Mouse (Mus musculus) ovary, adult 18-20 months (tissue): Measurements from ENCODE around the gene Timd4.

ENCODE experiments used
- DNase-seq: peaks from one replicate; pipeline ENCODE4 v3.0.0; 2022; ENCODE audit warnings: low spot score, mixed read lengths

The Timd4 gene

DNA sequence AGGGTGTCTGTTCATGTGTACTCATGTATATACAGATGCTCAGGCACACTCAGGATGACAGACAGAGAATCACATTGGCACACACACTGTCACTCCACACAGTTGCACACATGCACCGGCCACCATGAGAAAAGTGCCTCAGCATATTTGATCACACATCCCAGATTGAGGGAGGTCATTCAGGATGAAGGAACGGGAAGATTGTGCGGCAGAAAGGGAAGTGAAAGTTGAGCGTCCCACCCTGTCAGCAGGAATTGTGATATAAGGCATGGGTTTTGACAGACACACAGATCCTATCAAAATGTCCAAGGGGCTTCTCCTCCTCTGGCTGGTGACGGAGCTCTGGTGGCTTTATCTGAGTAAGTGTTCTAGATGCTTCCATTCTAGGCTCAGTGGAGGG, at the start of gene Timd4:
TSS of gene Timd4 (plus strand) at position 290 of the 400 bp plus-strand sequence.
- DNase-seq, result no peak

GRCm38 (mm10) chr11:46776879-46777278, 33.7 kb upstream of the Timd4 start:
- DNase-seq, result no peak

- DNase-seq, result no peak
Observed at GRCm38 (mm10) chr11:46779811-46780210, 30.8 kb upstream of the Timd4 start.

DNA sequence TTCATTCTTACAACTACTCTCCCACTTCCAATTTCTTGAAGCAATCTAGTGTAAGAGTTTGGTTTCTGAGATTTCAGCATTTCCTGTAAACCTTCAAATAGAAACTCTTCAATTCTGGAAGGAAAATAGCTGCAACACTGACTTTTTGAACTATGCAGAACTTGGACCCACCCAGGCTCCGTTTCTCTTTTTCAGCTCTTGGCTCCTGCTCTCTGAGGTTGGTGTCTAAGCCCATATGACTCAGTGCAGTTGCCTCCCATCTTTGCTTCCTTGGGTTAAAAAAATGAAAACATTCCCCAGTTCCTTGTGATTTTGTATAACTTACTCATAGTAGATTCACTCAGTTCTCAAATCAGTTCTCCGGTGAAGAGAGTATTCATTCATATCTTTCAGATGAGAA, 6.2 kb upstream of the Timd4 start:
- no peak for DNase-seq

DNA sequence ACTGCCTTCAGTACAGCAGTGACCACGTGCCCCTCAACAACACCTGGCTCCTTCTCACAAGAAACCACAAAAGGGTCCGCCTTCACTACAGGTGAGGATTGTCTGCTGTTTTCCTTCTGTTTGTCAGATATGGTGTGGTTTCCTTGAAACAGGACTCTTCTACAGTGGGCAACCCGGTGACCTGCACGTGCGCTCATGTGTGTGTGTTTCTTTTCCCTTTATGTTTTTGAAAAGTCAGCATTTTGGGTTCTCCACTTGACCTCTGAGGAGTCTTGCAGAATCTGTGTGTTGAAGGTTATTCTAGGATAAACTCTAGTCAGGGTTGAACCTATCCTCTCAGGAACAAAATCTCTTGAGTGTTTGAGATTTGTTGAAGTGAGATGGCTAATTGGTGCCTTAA, 7.1 kb downstream of the Timd4 start:
- no peak for DNase-seq

- no peak for DNase-seq
Observed at GRCm38 (mm10) chr11:46819930-46820329, 9.3 kb downstream of the Timd4 start.

DNA sequence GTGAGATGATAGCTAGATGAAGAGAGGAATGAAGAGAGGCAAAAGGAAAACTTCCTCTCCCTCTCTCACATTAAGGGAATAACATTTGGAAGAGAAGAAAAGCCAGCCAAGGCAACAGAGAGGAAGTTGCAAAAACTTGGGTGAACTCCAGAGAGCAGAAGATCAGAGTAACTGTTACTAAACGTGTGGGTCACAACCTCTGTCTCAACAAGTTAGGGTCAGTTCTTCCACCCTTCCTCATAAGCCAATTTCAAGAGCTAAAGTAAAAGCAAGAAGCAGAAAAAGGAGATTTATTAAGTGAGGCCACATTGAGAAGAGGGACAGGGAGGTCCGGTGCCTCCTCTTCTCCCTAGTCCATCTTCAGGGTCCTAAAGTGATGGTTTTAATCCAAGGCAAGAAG, 19.7 kb downstream of the Timd4 start:
- no peak for DNase-seq

GRCm38 (mm10) chr11:46835080-46835479, 24.5 kb downstream of the Timd4 start:
- DNase-seq, result no peak

GRCm38 (mm10) chr11:46842015-46842726, 31.6 kb downstream of the Timd4 start:
- no peak for DNase-seq

DNA sequence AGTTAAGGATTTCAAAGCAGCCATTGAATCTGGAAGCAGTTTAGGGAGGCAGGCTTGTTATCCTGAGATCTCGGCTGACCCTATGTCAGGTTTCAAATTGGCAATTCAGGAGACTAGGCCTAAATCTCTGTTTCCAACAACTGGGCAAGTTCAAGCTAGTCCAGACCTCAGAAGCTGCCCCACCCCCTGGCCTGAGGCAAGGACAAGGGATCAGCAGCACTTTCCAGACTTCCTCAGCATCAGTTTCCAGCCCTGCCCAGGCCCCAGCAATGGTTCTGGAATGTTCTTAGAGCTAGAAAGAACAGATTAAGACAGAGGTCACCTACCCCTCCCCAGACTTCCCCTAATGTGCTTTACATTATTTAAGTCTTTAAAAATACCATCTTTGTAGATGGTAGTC, 36.1 kb downstream of the Timd4 start:
- DNase-seq, result no peak

GRCm38 (mm10) chr11:46847827-46848220, 37.2 kb downstream of the Timd4 start:
- no peak for DNase-seq

GRCm38 (mm10) chr11:46848221-46848971, 37.8 kb downstream of the Timd4 start:
- DNase-seq, result no peak

DNA sequence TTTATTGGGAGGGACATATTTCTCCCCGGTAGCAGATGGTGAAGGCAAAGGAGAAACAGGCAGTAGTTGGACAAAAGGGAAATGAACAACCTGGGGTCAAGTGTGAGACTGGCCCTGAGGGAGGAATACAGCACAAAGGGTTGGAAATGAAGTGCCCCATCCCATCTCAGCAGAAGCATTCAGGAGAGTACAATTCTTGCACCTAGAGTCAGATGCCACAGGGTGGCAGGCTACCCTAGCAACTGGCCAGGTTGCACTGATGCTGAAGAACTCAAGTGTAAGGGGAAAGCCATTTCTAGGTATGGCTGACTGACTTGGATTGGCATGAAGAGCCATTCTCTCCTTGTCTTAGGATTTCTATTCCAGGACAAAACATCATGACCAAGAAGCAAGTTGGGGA, 54.2 kb downstream of the Timd4 start:
- DNase-seq, result no peak

- DNase-seq, result no peak
Observed at GRCm38 (mm10) chr11:46868594-46868993, 58.0 kb downstream of the Timd4 start.

DNA sequence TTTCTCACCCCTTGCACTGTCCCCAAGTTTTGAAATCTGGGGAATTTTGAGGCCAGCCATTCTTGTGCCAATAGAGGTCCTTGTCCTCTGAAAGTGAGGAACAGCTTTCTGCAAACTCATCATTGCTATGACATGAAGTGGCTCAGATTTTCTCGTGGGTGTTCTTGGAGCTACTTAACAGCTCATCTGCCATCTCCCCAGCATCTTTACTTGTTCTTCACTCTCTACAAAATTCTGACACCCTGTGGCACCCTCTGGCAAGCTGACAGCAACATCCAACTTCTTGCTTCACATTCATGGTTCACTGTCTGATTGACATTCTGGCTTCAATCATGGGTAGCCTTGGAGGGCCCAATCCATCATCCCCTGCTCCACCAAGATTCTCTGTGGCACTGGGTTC, 65.2 kb downstream of the Timd4 start:
- no peak for DNase-seq

- DNase-seq, result no peak
Observed at GRCm38 (mm10) chr11:46882456-46882855, 71.9 kb downstream of the Timd4 start.

DNA sequence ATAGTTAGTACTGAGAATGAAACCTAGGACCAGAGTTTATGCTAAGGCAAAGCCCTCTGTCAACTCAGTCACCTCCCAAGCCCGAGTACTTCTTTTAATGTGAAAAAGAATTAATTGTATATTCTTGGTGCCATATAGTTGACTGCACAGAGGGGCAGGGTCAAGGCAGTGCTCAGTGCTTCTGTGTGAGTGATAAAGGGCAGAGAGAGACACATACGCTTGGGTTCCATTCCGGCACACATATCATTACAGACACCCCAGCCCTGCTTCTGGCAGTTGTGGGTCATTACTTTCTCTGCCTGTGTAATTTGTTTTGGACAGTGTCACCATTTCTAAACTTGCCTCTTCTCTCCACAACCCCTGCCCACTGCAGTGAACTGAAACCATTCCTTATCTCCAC, 78.5 kb downstream of the Timd4 start:
- no peak for DNase-seq
